Mouse (Mus musculus) mouse trophoblast stem cell (cell line): Measurements from ENCODE around the gene Kifc3.

Experiments
- in situ Hi-C, 2 experiments: fragments of 300-500 bp; cut with MseI, MboI; formaldehyde crosslinking; loops; 2 replicates in 1 of 2; 3 replicates in 1 of 2; pipeline ENCODE4 v1.15.1; 2025

Kifc3 gene

GRCm38 (mm10) chr8:95080381-95081341 is 122.0 kb downstream of the Kifc3 start, which contains the start of gene Katnb1:
Gene Katnb1, plus strand, starts transcription at chr8:95081186.
- in situ Hi-C loops: no loop called here

- in situ Hi-C loops: no loop called here
These were observed 123.3 kb downstream of the Kifc3 start for GRCm38 (mm10) chr8:95079305-95079704.

GRCm38 (mm10) chr8:95078055-95078454 is 124.6 kb downstream of the Kifc3 start:
- in situ Hi-C loops: no loop called here

- in situ Hi-C loops: no loop called here
These were observed 126.5 kb downstream of the Kifc3 start for GRCm38 (mm10) chr8:95076151-95076550.

GRCm38 (mm10) chr8:95075504-95075903 is 127.1 kb downstream of the Kifc3 start:
- in situ Hi-C loops: no loop called here

GRCm38 (mm10) chr8:95067582-95067981 is 135.0 kb downstream of the Kifc3 start:
- in situ Hi-C loops: no loop called here

GRCm38 (mm10) chr8:95064531-95064930 is 138.1 kb downstream of the Kifc3 start:
- in situ Hi-C loops: no loop called here

- in situ Hi-C loops: no loop called here
These were observed 142.6 kb downstream of the Kifc3 start for GRCm38 (mm10) chr8:95059812-95060533.

- in situ Hi-C loops: no loop called here
These were observed 144.0 kb downstream of the Kifc3 start for GRCm38 (mm10) chr8:95058661-95059060.

- in situ Hi-C loops: no loop called here
These were observed 146.2 kb downstream of the Kifc3 start for GRCm38 (mm10) chr8:95056414-95056813.

GRCm38 (mm10) chr8:95054927-95055510 is 147.6 kb downstream of the Kifc3 start, which contains the start of gene Drc7:
Gene Drc7, plus strand, starts transcription at chr8:95055103.
- in situ Hi-C loops: no loop called here

GRCm38 (mm10) chr8:95054438-95054837 is 148.2 kb downstream of the Kifc3 start:
- in situ Hi-C loops: no loop called here
